Mouse (Mus musculus): ENCODE results near the gene Rpl41. TPM values are rescaled to one million over a fixed set of nuclear protein-coding genes. Genes with fewer than 3 reads are reported as not detected.
A peak's percentile ranks its signal among the peaks of the same experiment; 100 is the strongest.

Gene Rpl41
- polyA plus RNA-seq, 1 experiment: not detected

- 1% methylated on average over 27 of the region's 27 CpGs for WGBS
- TF ChIP-seq POLR2A (IDR thresholded peaks at IDR 0.05; ENCODE audit: insufficient read depth, low read depth, low read length): no peak
- no peak for TF ChIP-seq CTCF (IDR thresholded peaks at IDR 0.05; ENCODE audit: insufficient read depth, low read depth, low read length)
- peak within 1 kb of the TSS; percentile 64 for H3K4me3 ChIP-seq (ENCODE audit: insufficient read depth, low read depth, low read length)
- peak within 1 kb of the TSS; percentile 68 for H3K27ac ChIP-seq (ENCODE audit: insufficient read depth, low read depth, low read length)
- H3K4me1 ChIP-seq (ENCODE audit: control insufficient read depth, insufficient read depth, low read length): peaks cover 19% of the 10 kb centered on the region
These were observed 50.5 kb downstream of the Rpl41 start, which contains the start of gene Myl6b for GRCm38 (mm10) chr10:128498590-128498989. Myl6b (minus strand) TSS chr10:128498685.

Other genes with a start within 250 kb of the Rpl41 start
- not detected in 2 replicates for gene Pan2, start 246.0 kb downstream of the Rpl41 start, polyA plus RNA-seq (2012; ENCODE audit: insufficient read depth, insufficient read length, low replicate concordance, missing spikeins)
- not detected in 2 replicates for gene Cnpy2, start 226.8 kb downstream of the Rpl41 start, polyA plus RNA-seq (2012; ENCODE audit: insufficient read depth, insufficient read length, low replicate concordance, missing spikeins)
- 262 TPM in 1 of 2 replicates, not detected in the other for gene Cs, start 211.6 kb downstream of the Rpl41 start, polyA plus RNA-seq (2012; ENCODE audit: insufficient read depth, insufficient read length, low replicate concordance, missing spikeins)
- not detected in 2 replicates for gene Coq10a, start 180.3 kb downstream of the Rpl41 start, polyA plus RNA-seq (2012; ENCODE audit: insufficient read depth, insufficient read length, low replicate concordance, missing spikeins)
- gene Ankrd52, start 172.2 kb downstream of the Rpl41 start, polyA plus RNA-seq (2012; ENCODE audit: insufficient read depth, insufficient read length, low replicate concordance, missing spikeins): not detected in 2 replicates
- not detected in 2 replicates for gene Slc39a5, start 148.1 kb downstream of the Rpl41 start, polyA plus RNA-seq (2012; ENCODE audit: insufficient read depth, insufficient read length, low replicate concordance, missing spikeins)
- not detected in 2 replicates for gene Nabp2, start 137.8 kb downstream of the Rpl41 start, polyA plus RNA-seq (2012; ENCODE audit: insufficient read depth, insufficient read length, low replicate concordance, missing spikeins)
- gene Rnf41, start 137.6 kb downstream of the Rpl41 start, polyA plus RNA-seq (2012; ENCODE audit: insufficient read depth, insufficient read length, low replicate concordance, missing spikeins): 155 TPM in 1 of 2 replicates, not detected in the other
- gene Smarcc2, start 90.1 kb downstream of the Rpl41 start, polyA plus RNA-seq (2012; ENCODE audit: insufficient read depth, insufficient read length, low replicate concordance, missing spikeins): 236 and 251 TPM in 2 replicates
- not detected in 2 replicates for gene Myl6, start 55.2 kb downstream of the Rpl41 start, polyA plus RNA-seq (2012; ENCODE audit: insufficient read depth, insufficient read length, low replicate concordance, missing spikeins)
- gene Myl6b, start 50.6 kb downstream of the Rpl41 start, polyA plus RNA-seq (2012; ENCODE audit: insufficient read depth, insufficient read length, low replicate concordance, missing spikeins): not detected in 2 replicates
- gene Esyt1, start 23.4 kb downstream of the Rpl41 start, polyA plus RNA-seq (2012; ENCODE audit: insufficient read depth, insufficient read length, low replicate concordance, missing spikeins): not detected in 2 replicates
- not detected in 2 replicates for gene Zc3h10, start 1.5 kb downstream of the Rpl41 start, polyA plus RNA-seq (2012; ENCODE audit: insufficient read depth, insufficient read length, low replicate concordance, missing spikeins)
- gene Pa2g4, start 16.7 kb upstream of the Rpl41 start, polyA plus RNA-seq (2012; ENCODE audit: insufficient read depth, insufficient read length, low replicate concordance, missing spikeins): not detected in 2 replicates
- gene Erbb3, start 40.3 kb upstream of the Rpl41 start, polyA plus RNA-seq (2012; ENCODE audit: insufficient read depth, insufficient read length, low replicate concordance, missing spikeins): not detected in 2 replicates
- gene Rps26, start 77.4 kb upstream of the Rpl41 start, polyA plus RNA-seq (2012; ENCODE audit: insufficient read depth, insufficient read length, low replicate concordance, missing spikeins): not detected in 2 replicates
- not detected in 2 replicates for gene Ikzf4, start 96.7 kb upstream of the Rpl41 start, polyA plus RNA-seq (2012; ENCODE audit: insufficient read depth, insufficient read length, low replicate concordance, missing spikeins)
- gene Suox, start 124.8 kb upstream of the Rpl41 start, polyA plus RNA-seq (2012; ENCODE audit: insufficient read depth, insufficient read length, low replicate concordance, missing spikeins): not detected in 2 replicates
- not detected in 2 replicates for gene Rab5b, start 147.0 kb upstream of the Rpl41 start, polyA plus RNA-seq (2012; ENCODE audit: insufficient read depth, insufficient read length, low replicate concordance, missing spikeins)
- gene Pmel, start 154.9 kb upstream of the Rpl41 start, polyA plus RNA-seq (2012; ENCODE audit: insufficient read depth, insufficient read length, low replicate concordance, missing spikeins): not detected in 2 replicates
- gene Cdk2, start 155.7 kb upstream of the Rpl41 start, polyA plus RNA-seq (2012; ENCODE audit: insufficient read depth, insufficient read length, low replicate concordance, missing spikeins): not detected in 2 replicates
- 167 TPM in 1 of 2 replicates, not detected in the other for gene Dgka, start 195.6 kb upstream of the Rpl41 start, polyA plus RNA-seq (2012; ENCODE audit: insufficient read depth, insufficient read length, low replicate concordance, missing spikeins)
- gene Pym1, start 198.6 kb upstream of the Rpl41 start, polyA plus RNA-seq (2012; ENCODE audit: insufficient read depth, insufficient read length, low replicate concordance, missing spikeins): not detected in 2 replicates
- gene Mmp19, start 241.6 kb upstream of the Rpl41 start, polyA plus RNA-seq (2012; ENCODE audit: insufficient read depth, insufficient read length, low replicate concordance, missing spikeins): not detected in 2 replicates

All from olfactory bulb, adult 2 months (tissue).